Mouse (Mus musculus): ENCODE results near the gene Rimbp2. TPM values are rescaled to one million over a fixed set of nuclear protein-coding genes. Genes with fewer than 3 reads are reported as not detected.
"Not testable (repeated sequence)": the region's sequence is repeated elsewhere in the genome, so short reads cannot be mapped to it uniquely, and the experiment has no call there.

Rimbp2 gene
- total RNA-seq (2021): 100 to 1,000 TPM; 126 to 139 TPM
- long read RNA-seq, experiment 1, full-length matches to known transcripts: 2 of 45 reads
- long read RNA-seq, experiment 1, partial matches to known transcripts: 12 of 45 reads
- long read RNA-seq, experiment 1, other reads (novel, unspliced or antisense): 31 of 45 reads
- long read RNA-seq, experiment 2, partial matches to known transcripts: 9 of 44 reads
- long read RNA-seq, experiment 2, other reads (novel, unspliced or antisense): 35 of 44 reads

DNA sequence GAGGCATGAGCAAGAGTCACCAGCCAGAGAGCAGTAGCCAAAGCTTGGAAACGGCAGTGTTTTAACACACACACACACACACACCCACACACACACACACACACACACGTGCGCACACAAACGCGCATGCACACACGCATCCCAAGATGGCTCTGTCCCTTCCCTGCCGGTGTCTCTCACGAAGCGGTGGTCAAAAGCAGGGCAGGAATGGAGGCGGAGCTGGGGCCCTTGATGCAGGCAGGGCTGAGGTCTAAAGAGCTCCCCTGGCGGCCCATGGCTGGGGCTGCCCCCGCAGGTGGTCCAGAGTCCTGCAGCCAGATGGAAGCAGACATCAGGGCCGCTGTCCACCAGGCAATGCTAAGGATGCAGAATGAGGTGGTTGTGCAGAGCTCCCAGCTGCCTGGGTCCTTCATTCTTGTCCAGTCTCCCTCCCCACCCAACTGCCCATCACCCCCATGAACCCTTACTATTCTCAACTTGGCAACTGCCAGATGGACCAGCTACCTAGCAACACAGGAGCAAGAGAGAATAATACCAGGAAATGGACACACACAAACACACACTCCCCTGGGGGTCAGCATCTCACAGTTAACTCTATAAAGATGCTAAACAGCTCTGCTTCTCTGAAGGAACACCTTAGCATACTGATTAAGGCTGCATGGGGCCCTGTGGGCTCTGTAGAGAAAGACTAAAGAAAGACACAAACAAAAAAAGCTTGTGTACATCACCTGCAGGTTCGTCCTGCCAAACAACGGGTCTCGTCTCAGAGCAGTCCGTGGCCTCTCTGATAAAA, at the start of gene Rimbp2:
Gene Rimbp2 (minus strand): TSS at position 209 of the 793 bp plus-strand sequence.
- peak within 1 kb of the TSS; percentile 98 for H3K27ac ChIP-seq
- TF ChIP-seq CTCF (conservative IDR thresholded peaks at IDR 0.05): peak; percentile 52
- DNase-seq (ENCODE audit: low spot score in 2 of 2): peak; percentile 66 to 70
- peak within 1 kb of the TSS; percentile 76 for H3K4me3 ChIP-seq

DNA sequence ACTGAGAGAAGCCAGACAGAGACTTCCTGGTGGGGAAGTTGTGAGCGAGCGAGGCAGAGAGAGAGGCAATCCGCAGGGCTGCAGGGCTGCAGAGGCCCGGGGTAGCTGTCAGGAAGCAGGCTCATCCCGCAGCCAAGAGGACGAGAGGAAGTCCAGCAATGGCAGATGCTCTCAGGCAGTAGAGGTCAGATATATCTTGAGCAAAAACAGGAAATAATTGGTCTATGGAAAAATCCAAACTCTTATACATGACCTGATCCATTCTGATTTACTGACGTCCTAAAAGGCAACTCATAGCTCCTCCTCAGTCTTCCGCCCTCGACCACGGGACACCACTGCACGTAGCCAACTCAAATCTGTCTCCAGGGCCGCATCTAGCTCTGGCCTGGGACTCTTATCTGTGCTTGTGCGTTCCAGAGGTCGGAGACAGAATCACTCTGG, 49.3 kb upstream of the Rimbp2 start:
- no peak overlapping the region for H3K4me3 ChIP-seq
- no peak for DNase-seq (ENCODE audit: low spot score in 2 of 2)
- TF ChIP-seq CTCF (conservative IDR thresholded peaks at IDR 0.05): no peak
- peak overlapping the region; percentile 48; the same call in 1 of the 2 replicates for H3K27ac ChIP-seq

DNA sequence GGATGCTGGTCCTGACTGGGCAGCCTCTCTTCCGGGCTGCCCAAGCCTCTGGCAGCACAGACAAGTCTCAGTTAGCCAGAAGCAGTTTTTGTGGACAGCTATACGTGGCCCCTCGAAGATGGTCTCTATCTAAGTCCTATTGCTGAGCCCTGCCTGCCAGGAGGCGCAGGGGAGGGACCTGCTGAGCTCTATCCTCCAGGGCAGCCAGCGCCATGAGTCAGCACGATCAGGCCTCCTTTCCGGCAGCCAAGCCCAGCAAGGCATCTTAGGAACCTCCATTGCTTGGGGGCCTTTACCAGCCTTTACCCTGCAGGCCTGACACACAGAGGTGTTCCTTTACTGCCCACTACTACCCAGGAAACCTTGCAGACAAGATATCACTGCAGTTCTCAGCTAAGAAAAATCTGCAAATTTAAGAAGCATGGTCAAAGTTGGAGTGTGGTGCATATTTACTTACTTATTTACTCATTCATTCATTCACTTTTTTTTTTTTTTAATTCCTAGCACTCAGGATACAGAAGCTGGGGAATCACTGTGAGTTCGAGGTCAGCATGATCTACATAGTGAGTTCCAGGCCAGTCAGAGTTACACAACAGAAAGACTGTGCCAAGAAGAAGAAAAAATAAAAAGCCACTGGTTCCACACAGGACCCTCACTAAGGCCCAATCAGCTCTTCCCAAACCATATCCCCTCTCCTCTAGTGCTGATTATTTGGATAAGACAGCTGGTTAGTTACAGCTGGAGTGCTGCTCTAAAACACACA, 47.6 kb upstream of the Rimbp2 start:
- TF ChIP-seq CTCF (conservative IDR thresholded peaks at IDR 0.05): no peak
- DNase-seq (ENCODE audit: low spot score in 2 of 2): no peak
- Histone ChIP-seq H3K4me3 (no peak overlapping the region), H3K27ac (peak overlapping the region; percentile 11; the same call in 1 of the 2 replicates)

DNA sequence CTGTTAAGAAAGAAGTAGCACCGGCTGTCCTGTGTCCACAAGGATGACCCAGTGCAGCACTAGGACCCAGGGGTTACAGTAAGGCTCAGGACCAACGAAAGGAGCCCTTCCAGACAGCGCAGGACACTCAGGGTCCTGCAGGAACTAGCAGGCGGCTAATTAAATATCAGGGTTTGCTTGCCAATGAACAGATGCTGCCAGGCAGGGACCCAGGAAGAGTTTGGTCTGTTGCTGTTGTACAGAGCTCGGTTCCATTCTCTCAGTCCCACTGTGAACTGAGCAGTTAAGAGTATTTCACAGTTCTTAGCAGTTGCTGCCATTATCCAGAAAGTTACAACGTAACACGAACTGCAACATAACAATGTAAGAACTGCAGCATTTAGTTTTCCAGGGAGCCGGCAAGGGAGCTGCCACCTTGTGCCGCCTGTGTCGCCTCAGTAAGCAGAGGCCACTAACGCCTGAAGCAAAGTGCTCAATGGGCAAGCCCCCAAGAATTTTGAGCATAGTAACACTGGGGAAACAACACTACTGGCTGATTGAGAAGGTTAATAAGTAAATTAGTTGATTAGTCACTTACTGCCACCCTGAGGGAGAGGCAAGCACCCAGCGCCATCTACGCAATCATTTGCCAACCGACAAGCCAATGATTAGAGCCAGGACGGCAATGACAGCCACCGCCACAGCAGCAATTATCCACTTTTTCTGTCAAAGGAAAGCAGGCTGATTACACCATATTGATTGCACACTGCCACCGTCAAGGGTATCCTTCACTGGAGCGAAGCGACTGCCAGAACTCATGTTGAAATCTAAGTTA, 34.1 kb upstream of the Rimbp2 start:
- Histone ChIP-seq H3K4me3 (no peak overlapping the region), H3K27ac (peak overlapping the region; percentile 28; the same call in 1 of the 2 replicates)
- TF ChIP-seq CTCF (conservative IDR thresholded peaks at IDR 0.05): no peak
- DNase-seq (ENCODE audit: low spot score in 2 of 2): no peak

DNA sequence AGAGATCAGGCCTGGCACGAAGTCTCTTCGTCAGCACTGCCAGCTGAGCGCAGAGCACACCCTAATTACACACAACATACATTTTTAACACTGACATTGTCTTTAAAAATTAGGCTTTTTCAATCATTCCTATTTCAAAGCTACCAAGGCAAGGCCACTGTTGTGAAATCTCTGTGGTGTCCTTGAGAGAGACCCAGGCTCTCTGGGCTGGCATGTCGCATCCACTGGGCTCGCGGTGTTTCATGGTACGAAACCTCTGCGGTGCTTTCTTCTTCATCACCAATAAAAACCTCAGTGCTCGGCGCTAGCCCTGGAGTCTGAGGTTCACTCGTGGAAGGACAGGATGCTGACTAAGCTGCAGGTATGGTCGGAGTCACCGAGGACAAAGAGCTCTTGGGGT, 32.7 kb upstream of the Rimbp2 start:
- TF ChIP-seq CTCF (conservative IDR thresholded peaks at IDR 0.05): no peak
- Histone ChIP-seq H3K4me3 (no peak overlapping the region), H3K27ac (no peak overlapping the region)
- DNase-seq (ENCODE audit: low spot score in 2 of 2): no peak

DNA sequence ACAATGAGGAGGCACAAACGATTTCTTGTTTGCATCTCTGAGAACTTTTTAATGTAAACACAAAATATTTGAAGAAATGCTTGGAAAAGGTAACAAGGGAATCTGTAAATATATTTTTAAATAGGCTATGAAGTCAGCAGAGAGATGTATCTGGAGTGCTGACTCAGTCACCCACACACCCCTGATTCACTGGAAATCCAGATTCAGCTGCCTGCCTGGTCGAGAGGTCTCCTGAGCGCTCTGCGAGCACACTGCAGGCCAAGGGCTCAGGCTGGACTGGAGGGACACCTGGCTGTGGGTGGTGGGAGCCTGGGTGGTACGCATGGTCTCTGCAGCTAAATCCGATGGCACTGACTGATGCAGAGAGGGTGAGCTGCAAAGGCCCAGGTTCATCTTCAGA, 31.2 kb upstream of the Rimbp2 start:
- no peak for TF ChIP-seq CTCF (conservative IDR thresholded peaks at IDR 0.05)
- no peak for DNase-seq (ENCODE audit: low spot score in 2 of 2)
- no peak overlapping the region for H3K4me3 ChIP-seq
- peak overlapping the region; percentile 36; the same call in 1 of the 2 replicates for H3K27ac ChIP-seq

DNA sequence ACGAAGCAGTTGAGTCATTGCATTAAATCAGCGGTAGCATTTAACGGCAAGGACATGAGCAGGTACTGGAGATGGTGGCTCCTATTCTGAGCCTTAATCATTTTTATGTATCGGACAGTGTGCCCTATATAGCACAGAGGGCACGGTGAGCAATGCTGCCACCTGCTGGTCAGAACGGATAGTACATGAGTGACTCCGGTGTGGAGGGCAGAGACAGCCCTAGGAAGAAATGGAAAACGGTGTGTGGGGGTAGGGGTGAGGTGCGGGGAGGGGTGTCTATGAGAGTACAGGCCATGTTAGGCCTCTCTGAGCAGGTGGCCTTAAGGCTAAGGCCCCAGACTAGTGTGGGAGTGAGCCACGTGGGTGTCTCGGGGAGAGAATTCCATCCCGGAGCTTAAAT, 28.3 kb upstream of the Rimbp2 start:
- peak; percentile 86 for TF ChIP-seq CTCF (conservative IDR thresholded peaks at IDR 0.05)
- Histone ChIP-seq H3K4me3 (no peak overlapping the region), H3K27ac (no peak overlapping the region)
- peak in 1 of 2 experiments; percentile 77 for DNase-seq (ENCODE audit: low spot score in 2 of 2)

DNA sequence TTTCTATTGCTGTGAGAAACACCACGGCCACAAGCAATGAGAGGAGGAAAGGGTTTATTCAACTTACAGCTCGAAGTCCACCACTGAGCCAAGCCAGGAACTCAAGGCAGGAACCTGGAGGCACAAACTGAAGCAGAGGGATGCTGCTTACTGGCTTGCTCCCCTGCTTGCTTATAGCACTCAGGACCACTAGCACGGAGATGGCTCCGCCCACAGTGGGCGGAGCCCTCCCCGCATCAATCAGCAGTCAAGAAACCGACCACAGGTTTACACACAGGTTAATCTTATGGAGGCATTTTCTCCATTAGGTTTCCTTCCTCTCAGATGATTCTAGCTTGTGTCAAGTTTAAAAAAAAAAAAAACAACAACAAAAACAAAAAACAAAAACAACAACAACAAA, 27.6 kb upstream of the Rimbp2 start:
- no peak for TF ChIP-seq CTCF (conservative IDR thresholded peaks at IDR 0.05)
- H3K4me3 ChIP-seq: no peak overlapping the region
- DNase-seq (ENCODE audit: low spot score in 2 of 2): no peak
- H3K27ac ChIP-seq: no peak overlapping the region

DNA sequence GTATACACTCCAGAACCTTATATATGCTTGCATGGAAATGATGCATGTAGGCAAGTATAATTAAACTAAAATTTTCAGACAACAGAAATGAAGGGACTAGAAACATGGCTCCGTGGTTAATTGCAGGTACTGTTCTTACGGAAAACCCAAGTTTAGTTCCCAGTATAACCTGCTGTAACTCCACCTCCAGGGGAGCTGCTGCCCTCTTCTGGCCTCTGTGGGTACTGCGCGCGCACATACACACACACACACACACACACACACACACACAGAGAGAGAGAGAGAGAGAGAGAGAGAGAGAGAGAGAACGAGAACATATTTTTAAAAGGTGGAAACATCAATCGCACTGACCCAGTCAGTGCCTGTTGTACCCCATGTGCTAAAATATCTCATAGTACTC, 25.7 kb upstream of the Rimbp2 start:
- no peak for DNase-seq (ENCODE audit: low spot score in 2 of 2)
- peak; percentile 25; the same call in 1 of the 2 replicates for TF ChIP-seq CTCF (conservative IDR thresholded peaks at IDR 0.05)
- Histone ChIP-seq H3K4me3 (no peak overlapping the region), H3K27ac (no peak overlapping the region)

DNA sequence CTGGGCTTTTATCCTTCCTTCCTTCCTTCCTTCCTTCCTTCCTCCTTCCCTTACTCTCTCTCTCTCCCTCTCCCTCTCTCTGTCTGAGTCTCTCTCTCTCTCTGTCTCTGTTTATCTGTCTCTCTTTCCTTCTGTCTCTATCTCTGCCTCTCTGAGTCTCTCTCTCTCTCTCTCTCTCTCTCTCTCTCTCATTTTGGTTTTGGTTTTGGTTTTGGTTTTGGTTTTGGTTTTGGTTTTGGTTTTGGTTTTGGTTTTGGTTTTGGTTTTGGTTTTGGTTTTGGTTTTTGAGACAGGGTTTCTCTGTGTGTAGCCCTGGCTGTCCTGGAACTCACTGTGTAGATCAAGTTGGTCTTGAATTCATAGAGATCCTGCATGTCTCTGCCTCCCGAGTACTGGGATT, 24.2 kb upstream of the Rimbp2 start:
- DNase-seq (ENCODE audit: low spot score in 2 of 2); H3K27ac ChIP-seq; H3K4me3 ChIP-seq: not testable (repeated sequence)

DNA sequence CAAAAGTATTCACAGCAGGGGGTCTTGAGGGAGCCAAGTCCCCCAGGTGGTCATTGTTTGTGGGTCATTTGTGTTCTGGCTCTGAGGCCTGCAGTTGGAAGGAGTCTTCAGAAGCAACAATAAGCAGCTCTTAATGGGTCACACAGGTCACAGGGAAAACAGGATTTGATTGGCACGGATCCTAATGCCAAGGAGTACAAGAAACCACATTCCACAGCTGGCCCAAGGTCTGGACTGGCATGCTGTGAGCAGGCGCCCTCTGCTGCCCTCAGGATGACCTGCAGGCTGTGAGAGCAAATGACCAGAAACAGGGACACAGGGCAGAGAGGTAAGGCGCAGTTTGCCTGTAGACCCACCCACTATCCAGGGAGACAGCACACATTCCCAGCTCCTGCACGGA, 23.0 kb upstream of the Rimbp2 start:
- DNase-seq (ENCODE audit: low spot score in 2 of 2): no peak
- H3K27ac ChIP-seq: no peak overlapping the region
- TF ChIP-seq CTCF (conservative IDR thresholded peaks at IDR 0.05): peak; percentile 72
- no peak overlapping the region for H3K4me3 ChIP-seq

DNA sequence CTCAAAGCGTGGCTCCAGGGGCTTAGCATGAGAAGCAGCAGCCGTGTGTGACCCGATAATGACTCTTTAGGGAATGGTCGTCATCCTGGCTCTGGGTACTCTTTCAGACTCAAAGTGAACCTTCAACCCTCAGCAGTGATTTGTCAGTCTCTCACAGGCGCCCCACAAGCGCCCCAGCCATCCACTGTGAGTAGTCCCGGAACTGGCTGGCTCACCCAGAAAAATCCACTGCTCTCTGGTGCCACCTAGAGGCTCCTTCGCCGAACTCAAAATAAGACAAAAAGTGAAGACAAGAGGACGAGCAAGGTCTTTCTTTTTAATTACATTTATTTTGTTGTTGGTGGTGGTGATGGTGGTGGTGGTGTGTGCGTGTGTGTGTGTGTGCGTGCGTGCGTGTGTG, 18.0 kb upstream of the Rimbp2 start:
- no peak overlapping the region for H3K4me3 ChIP-seq
- H3K27ac ChIP-seq: no peak overlapping the region
- TF ChIP-seq CTCF (conservative IDR thresholded peaks at IDR 0.05): peak; percentile 80
- peak; percentile 71 to 90 for DNase-seq (ENCODE audit: low spot score in 2 of 2)

Measured in layer of hippocampus, adult 2 months (tissue).